Mouse (Mus musculus): ENCODE results near the gene Lrrc72.
"Not testable (repeated sequence)": the region's sequence is repeated elsewhere in the genome, so short reads cannot be mapped to it uniquely, and the experiment has no call there.

Lrrc72 gene

DNA sequence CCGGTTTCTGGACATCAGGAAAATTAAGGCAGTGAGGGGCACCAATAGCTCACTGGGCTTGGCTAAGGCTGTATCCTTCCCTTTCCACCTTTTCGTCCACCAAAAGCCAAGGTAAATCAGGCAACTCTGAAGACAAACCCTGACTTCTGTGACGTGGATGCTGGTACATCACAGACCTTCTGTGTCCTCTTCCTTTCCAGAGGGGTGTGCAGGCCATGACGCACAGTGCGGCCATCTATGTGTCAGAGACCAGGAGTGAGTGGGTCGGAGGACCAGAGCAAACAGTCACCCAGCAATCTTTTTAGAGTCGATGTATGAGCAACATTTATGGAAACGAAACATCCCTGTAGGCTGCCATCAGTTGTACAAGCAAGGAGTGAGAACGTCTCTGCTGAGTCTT, at the start of gene Lrrc72:
TSS of gene Lrrc72 (minus strand) at position 101 of the 400 bp plus-strand sequence.
- no peak for DNase-seq

DNA sequence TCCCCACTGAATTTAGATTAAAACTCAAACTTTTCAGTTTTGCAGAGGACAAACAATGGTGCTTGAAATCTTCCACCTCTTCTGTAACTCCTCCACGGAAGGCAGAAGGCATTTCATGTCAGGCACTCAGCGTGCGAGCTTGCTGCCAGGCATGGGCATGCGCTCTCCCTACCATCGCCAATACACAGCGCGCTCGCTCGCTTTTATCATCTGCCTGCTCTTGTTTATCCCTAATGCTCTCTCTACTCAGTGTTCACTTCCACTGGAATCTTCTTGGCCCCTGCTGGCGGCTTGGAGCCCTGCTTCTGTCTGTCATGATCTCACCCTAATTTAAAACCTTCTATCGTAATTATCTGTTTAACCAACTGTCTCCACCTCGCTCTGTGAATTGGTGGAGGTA, 49.1 kb upstream of the Lrrc72 start:
- DNase-seq = peak; percentile 10 to 45

DNA sequence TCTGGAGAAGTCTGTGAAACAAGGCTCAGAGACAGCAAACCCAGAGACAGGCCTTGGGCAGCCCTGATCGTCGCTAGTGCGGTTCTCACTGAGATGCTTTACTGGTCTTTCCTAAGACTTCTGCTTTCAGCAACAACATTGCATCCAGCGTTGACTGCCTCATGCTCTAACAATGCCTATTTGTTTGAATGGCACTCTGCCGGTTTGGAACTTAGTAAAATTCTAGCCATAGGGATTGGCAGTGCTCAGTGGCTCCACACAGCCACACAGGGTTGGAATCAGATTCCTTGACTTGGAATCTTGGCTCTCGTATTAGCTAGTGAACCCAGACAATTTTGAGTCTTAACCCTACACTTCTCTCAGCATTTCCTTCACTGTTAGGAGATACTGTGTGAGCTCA, 38.1 kb upstream of the Lrrc72 start:
- no peak for DNase-seq

DNA sequence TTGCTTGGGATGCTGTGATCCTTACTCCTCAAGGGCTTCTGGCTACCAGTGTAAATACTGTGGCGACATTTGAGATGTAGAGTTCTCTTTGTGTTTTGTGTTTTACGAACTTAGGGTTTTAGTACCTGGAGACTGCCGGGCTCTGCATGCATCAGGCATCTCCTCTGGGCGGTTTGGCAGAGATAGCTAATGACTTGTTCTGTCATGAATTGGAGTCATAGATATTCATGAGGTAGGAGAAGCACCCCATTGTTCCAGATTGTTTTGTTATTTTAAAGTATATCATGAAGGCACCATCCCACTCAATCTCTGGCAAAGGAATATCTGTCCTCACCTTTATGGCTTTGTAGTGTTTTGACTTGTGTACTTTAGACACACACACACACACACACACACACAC, 37.3 kb upstream of the Lrrc72 start:
- DNase-seq = no peak

DNA sequence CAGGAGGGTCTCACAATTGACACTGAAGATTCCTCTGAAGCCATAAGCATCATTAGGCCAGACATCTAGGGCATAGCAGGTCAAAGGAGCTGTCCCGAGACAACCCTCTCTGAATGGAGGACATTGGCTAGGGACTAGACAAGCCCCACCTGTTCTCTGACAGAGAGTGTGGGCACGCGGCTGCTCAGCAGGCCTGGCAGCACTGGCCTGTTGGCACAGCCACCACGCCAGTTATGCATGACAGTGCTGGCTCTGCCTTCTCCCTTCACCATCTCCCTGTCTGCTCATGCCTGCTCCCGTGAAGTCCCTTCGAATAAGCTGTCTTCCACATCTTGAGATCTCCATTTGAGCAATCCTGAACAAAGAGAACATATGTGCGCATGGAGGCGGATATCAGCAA, 36.4 kb upstream of the Lrrc72 start:
- DNase-seq = no peak

DNA sequence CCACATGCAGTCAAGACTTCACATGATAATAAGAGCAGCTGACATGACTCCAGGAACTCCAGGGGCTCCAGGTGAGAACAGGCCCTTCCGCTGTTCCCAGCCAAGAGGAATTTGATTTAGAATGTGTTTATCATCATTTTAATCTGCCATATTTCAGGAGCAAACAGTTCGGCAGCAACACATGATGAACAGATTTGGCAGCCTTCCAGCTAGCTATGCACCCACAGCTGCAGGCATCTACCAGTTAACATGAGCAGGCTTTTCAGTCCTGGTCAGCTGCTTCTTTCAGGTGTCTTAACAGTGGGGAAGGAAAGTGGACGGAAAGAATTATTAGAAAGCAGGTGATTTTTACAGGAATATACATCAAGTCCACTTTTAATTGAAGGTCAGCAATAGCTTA, 21.6 kb upstream of the Lrrc72 start:
- no peak for DNase-seq

DNA sequence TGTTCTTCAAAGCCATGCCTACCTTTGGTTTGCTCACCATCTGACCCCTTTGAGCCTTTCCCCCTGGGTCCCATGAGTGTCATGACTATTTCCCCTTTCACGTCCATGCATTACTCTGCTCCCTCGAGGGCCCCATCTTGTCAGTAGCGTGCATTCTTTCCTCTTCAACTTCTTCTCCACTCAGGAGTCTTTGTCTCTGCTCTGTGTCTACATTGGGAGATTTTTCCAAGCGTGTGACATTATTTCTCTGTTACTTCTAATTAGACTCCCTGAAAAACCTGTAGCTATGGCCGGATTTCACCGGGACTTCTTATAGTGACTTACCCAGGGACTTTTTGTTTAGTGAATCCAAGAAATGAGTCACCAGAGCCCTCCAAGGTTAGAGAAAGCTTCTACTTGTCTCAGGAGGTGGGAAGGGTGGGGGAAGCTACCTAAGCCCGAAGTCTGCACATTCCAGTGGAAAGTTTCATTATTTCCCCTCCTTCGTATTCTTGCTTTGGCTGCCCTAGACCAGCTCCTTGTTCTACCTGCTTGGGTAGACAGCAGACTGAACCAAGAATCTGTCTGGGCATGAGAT, 14.6 kb upstream of the Lrrc72 start:
- DNase-seq = no peak

DNA sequence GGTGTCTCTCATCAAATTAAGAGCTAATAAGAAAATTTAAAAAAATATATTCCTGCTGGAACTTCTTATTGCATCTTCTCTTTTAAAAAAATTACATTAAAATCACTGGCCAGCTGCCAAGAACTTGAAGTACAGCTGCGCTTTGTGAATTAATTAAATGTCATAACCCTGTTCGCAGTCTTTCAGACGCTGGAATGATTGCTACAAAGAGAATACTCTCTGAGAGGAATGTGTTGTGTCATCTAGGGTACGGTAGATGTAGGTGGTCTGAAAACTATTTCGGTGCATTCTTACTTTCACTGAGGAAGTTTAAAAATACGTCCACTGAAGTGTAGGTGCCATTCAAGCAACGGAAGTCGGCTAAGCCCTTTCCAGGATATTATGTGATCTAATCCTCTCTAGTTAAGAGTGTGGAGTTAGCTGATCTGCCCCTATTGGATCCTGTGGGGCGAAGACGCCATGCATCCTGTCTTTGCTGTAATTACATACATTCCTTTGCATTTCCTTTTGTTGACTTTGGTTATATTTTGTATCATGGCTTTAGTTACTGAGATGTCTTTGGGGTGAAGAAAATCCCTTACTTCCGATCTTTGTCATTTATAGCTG, 9.0 kb upstream of the Lrrc72 start:
- DNase-seq = no peak

DNA sequence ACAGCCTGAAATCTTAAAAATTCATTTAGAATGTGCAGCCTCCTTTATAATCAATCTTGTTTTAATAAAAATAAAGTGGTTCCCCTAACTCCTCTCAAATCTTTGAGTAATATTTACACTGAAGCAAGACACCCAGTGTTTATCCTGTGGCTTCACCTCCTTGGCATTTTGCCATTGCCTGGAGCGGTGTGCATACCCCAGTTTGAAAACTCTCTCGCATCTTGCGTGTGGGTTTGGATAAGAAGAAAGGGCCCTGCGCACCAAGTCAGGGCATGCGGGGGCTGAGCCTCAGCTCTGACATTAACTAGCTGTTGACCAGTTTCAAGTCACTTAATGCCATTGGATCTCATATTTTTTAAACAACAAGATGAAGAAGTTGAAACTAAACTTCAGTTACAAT, 2.2 kb upstream of the Lrrc72 start:
- DNase-seq = no peak

DNA sequence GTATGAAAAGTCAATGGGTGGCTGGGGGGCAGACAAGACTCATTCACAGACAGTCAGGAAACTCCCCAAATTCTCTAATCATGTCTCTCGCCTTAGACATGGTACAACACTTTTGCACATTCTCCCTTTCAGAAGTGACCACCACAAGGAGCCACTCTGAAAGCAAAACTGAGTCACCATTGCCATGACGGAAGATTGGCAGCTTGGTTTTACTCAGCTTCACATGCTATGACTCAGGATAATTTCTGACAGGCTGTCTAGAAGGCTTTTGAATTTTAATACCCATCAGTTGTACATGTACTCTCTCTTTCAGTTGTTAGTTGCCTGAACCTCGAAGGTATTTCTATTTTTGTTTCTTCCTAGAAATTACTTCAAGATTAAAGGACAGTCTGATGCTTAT, 12.0 kb downstream of the Lrrc72 start:
- no peak for DNase-seq

DNA sequence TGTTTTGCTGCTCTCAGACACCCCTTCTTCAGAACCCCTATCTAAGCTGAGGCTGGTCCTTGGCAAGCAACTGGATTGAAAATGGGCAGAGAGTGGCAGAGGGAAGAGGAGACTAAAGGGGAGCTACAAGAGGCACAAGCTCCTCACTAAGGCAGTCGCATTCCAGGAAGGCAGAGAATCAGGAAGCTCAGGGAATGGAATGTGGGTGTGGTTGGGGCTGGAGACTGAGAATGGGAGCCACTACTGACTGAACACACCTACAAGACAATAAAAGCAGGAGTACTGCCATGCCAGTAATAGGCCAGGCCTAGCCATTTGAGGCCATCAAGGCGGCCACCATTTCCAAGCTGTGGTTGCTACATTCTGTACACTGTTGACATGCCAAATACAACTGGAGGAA, 21.8 kb downstream of the Lrrc72 start:
- no peak for DNase-seq

DNA sequence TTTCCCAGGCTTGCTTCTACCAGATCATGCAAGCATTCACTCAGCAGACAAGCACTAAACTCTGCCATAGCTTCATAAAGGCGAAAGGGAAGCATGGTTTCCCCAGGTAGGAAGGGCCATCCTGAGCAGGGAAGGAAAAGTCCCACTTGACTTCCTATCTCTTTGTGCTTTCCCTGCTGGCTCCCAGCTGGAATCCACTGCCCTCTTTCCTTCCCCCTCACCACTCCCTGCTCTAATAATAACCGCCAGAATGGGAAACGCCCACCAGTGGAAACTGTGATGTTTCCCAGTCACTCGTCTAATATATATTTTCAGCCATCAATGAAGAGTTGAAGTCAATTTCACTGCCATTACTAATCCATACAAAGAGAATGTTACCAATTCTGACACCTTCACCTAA, 28.8 kb downstream of the Lrrc72 start:
- no peak for DNase-seq

DNA sequence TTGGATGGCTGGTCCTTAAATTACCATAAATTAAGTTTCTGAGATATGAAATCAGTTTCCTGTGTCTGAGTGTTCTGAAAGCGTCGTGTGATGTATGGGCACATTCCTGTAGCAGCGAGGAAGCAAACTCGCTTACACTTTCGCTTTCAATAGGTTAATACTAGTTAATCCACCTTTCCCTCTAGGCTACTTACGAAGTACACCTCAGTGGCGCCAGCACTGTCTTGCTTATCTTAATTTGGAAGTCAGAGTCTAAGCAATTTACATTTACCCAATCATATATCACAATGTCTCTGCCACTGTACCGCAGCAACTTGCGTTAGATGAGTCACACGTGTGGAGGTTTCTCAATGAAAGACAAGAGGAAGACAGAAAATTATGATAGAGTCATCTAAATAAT, 36.3 kb downstream of the Lrrc72 start:
- no peak for DNase-seq

DNA sequence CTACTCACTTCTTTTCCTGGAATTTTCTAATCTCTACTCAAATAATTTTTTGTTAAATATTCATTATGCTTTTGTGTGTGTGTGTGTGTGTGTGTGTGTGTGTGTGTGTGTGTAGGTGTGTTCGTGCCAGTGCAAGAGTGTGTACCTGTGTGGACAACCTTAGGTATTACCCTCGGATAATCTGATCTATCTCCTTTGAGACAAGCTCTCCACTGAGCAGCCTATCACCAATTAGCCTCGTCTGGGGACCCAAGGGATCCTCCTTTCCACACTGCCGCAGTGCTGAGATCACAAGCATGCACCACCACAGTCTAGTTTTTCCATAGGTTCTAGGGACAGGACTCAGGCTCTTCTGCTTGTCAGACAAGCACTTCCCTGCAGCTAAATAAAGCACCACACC, 37.0 kb downstream of the Lrrc72 start:
- DNase-seq = no peak

DNA sequence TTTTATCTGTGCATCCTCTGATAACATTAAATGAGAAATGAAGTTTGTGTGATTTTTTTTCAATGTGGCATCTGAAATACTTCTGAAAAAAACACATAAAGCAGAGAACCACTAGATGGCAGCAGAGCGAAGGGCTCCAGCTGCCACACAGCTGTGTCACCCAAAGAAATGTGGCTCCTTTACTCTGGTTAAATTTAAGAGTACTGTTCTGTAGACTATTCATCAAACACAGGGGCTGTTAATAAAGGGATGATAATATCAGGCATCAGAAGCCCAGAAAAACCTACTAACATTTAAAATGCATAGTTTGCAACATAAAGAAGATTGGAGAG, 38.1 kb downstream of the Lrrc72 start:
- DNase-seq = peak in 1 of 2 experiments; percentile 46

DNA sequence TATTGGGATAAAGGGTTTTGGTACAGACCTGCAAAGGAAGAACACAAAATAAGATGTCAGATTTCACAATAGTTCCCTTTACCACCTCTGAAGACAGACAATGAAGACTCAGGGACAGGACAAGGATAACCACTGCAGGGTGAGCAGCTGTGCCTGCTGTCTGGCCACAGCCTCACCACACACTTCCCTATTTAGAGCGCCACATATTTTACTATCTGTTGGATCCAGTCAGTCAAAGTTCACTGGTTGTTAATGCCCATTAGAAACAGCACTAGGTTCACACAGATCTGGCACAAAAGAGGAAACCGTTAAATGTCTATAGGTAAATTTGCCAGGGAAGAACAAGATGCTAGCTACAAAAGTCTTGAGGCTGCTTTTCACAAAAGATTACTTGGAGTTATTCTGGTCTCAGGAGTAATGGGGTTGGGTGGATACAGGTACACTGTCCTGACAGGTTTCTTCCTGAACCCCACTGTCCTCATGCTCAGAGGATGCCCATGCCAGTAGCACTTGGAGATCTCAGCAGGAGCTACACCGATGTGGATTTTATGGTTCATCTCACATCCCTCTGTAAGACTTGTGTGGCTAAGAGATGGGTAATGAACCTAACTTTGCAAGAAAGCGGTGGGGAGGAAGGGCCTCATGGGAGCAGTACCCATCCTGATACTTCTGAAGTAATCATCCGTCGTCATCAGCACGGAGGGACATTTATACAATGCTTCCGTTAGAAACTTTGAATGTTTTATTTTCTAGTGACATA, 38.6 kb downstream of the Lrrc72 start:
- no peak for DNase-seq

DNA sequence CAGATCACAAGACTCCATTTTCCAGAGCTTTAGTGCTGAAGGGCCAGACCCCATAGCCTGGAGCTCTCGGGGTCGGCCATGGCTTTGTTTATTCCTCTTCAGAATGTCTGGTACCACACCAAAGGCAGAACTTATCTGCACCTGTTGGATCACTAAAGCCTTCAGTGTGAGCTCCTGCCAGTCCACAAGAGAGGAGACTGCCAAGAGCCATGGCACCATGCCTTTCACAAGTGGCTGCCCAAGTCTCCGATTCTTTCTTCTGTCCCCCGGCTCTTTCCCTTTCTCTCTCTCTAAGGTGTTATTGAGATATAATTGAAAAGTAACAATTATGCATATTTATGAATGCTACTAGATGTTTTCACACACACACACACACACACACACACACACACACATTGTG, 43.1 kb downstream of the Lrrc72 start:
- no peak for DNase-seq

DNA sequence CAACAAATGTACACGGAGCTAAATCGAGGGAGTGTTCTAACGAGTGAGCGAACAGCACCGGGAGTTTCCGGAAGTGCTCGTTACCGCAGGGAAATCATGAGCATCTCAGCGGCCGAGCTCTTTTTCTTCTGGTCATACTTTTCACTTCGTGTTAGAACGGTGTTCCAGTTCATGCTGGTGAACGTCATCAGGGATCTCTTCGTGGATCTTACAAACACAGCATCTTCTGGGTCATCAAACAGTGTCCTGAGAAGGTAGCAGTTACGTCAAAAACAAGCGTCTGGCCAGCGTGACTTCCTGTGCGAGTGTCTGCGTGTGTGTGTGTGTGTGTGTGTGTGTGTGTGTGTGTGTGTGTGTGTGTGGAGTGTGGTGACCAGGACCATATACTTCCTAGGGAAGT, 44.7 kb downstream of the Lrrc72 start:
- no peak for DNase-seq

DNA sequence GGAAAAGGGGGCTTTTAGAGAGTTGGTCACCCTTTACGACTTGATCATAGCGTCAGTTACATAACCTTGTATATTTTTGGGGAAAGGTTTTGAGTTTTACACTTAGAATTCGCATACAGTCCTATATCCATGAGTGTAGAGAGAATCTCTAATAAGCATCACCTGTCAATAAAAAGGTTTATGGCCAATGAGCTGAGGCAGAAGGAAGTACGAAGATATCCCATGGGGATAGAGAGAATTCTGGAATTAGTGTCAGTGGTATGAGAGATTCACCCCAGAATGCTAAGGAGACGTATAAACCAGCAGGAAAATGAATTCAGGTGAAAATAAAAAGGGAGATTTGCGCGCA, 45.4 kb downstream of the Lrrc72 start:
- no peak for DNase-seq

DNA sequence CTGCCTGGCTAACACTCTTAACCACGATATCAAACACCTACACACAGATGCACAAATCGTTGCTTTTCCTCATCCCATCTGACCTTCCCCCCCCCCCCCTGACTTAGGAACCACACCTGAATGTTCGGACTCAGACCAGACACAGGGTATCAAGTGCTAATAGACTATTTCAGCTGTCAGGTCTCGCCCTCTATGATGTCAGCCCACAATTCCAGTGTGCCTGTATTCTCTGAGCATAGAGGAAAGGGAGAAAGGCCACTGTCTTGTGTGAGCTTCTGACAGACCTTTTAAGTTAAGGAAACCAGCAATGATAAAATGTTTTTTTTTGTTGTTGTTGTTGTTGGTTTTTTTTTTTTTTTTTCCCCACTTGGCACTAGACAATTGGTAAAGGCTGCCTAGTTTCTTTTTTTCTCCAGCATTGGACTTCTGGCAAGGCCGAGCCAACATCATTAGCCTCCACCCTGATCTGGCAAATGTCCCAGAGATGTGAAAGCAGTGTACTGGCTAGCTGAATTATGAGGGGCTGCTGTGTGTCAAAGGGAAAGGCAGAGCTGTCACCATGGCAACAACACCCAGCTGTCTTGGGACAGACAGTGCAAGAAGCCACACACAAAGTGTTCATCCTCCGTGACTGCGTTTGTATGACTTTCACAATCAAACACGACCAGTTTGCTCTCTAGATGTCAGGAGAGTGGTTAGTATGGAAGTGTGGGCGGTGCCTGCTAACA, 46.0 kb downstream of the Lrrc72 start:
- peak; percentile 55 to 63 for DNase-seq

DNA sequence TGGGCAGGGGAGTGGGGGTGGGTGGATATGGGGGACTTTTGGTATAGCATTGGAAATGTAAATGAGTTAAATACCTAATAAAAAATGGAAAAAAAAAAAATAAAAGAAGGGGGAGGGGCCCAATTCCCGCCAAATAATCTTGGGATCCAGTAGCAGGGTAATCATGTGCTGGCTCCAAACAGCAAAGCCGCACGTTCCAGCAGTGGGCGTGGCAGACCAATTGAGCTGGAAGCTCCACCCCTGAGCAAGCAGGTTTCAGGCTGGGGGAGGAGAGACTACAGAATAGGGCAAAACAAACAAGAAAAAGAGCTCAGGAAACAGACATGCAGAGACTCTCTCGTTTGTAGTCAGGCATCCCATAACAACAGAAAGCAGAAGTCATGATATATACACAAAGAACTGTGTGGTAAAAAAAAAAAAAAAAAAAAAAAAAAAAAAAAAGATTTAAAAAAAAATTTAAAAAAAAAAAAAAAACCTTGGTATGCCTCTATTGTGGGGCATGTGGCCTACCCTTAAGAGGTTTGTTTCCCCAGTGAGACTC, 47.5 kb downstream of the Lrrc72 start:
- not testable (repeated sequence) for DNase-seq

DNA sequence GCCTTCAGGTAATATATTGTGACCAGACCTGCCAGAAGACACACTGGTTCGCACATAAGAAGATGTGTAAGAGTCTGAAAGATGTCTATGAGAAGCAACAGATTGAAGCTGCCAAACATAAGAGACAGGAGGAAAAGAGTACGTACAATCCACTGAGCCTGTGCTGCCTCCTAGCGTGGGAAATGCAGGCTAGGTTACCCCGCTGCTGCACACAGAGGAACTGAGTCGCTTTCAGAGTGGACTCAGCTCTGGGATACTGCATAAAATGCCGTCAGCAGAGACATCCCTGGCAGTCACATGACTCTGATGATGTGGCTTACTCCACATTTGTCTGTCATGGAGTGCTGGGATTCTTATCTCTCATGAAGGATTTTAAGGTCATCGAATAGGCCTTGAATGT, 58.2 kb downstream of the Lrrc72 start:
- DNase-seq = no peak

DNA sequence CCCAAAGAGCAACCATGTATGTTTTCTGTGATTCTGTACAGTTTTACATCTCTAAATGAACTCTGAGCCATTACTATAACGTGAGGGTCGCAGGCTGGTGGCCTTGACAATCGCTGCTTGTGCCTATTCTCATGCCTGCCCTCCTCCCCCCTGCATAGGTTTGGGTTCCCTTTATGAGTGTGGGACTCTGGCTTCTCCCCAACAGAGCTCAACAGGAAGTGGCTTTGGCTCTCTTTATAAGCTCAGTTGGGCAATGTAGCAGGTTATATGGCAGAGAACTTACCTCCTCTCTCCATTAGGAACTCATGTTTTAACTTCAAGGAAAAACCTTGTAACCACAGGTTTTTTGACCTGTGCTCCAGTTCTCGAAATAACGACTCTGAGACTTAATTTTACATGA, 62.9 kb downstream of the Lrrc72 start:
- no peak for DNase-seq

DNA sequence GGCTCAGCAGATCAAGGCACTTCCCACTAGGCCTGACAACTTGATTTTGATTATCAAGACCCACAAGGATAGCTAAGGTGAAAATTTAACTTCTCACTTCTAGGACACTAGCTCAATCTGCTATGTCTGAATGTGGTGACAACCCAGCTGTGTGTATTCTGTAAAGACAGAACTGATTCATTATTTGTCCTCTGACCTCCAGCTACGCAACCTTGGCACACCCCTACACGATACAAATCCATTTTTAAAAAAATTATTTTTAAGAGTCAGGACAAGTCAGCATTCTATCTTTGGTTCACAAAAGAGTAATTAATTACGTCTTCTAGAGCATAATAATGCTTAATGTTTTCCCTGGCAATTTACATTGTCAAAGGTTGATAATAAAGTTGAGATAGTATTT, 63.6 kb downstream of the Lrrc72 start:
- DNase-seq = no peak
